Mouse (Mus musculus) forebrain, embryonic 15.5 days (tissue): Measurements from ENCODE around the gene Adamtsl1. TPM values are rescaled to one million over a fixed set of nuclear protein-coding genes. Genes with fewer than 3 reads are reported as not detected.

Source experiments
- ATAC-seq: fragments of 200-750 bp; cut with Nextera tagmentation; replicated peaks from 2 replicates; pipeline ENCODE4 v1.8.0; 2017; ENCODE audit warnings: mild to moderate bottlenecking, moderate TSS enrichment, moderate library complexity
- H3K27ac ChIP-seq: fragments of 300-500 bp; sonication (generic); replicated peaks from 2 replicates; pipeline ENCODE4 v1.5.1; 2015; ENCODE audit warnings: mild to moderate bottlenecking, inconsistent platforms
- H3K27me3 ChIP-seq: fragments of 300-500 bp; sonication (generic); 2 replicates; pipeline ENCODE4 v1.6.1; 2015; ENCODE audit warnings: inconsistent platforms
- H3K36me3 ChIP-seq: fragments of 300-500 bp; sonication (generic); 2 replicates; pipeline ENCODE4 v1.6.1; 2015; ENCODE audit warnings: mild to moderate bottlenecking, inconsistent platforms
- H3K4me1 ChIP-seq: fragments of 300-500 bp; sonication (generic); 2 replicates; pipeline ENCODE4 v1.6.1; 2015; ENCODE audit warnings: inconsistent platforms
- H3K4me2 ChIP-seq: fragments of 300-500 bp; sonication (generic); replicated peaks from 2 replicates; pipeline ENCODE4 v1.6.1; 2015; ENCODE audit warnings: mild to moderate bottlenecking, inconsistent platforms
- H3K4me3 ChIP-seq: fragments of 300-500 bp; sonication (generic); 2 replicates; pipeline ENCODE4 v1.5.1; 2015; ENCODE audit warnings: mild to moderate bottlenecking, inconsistent platforms
- H3K9ac ChIP-seq: fragments of 300-500 bp; sonication (generic); replicated peaks from 2 replicates; pipeline ENCODE4 v1.6.1; 2015; ENCODE audit warnings: mild to moderate bottlenecking, inconsistent platforms
- H3K9me3 ChIP-seq: fragments of 300-500 bp; sonication (generic); 2 replicates; pipeline ENCODE4 v1.6.1; 2016; ENCODE audit warnings: inconsistent platforms
- WGBS: fragments of 180-500 bp; shearing (Covaris S2); methylation state at CpG from one replicate; pipeline ENCODE4 v1.1.7; 2015; ENCODE audit warnings: mixed read lengths; 5-methylcytosine and 5-hydroxymethylcytosine counted together
- polyA plus RNA-seq: library from polyadenylated mRNA; unstranded; fragments of >200 nt; fragmentation: Nextera tagmentation; extraction: Ambion mirVana; gene quantifications from 2 replicates; pipeline ENCODE4 v1.2.1, GENCODE M21; 2015

The Adamtsl1 gene
- polyA plus RNA-seq, 1 experiment from 2014 or later = 6.3 TPM

DNA sequence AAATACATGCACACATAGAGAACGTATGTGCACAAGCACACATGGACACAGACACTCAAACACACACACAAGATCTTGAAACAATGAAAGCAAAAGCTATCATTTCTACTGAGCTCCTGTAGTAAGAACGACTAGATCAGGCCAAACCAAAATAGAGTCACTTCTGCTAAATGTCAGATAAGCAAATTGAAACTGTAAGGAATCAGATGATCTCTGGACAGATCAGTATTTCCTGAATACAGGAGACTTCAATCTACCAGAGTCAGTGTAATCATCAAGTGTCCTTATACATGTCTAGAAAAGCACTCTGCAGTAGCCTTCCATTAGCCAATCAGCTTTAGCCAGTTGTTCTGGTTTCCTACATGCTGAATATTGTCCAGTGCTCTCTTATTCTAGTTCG, 441.4 kb downstream of the Adamtsl1 start:
- no peak overlapping the region for H3K4me2 ChIP-seq
- 81% methylated on average over 3 of the region's 3 CpGs for WGBS
- no peak for ATAC-seq

DNA sequence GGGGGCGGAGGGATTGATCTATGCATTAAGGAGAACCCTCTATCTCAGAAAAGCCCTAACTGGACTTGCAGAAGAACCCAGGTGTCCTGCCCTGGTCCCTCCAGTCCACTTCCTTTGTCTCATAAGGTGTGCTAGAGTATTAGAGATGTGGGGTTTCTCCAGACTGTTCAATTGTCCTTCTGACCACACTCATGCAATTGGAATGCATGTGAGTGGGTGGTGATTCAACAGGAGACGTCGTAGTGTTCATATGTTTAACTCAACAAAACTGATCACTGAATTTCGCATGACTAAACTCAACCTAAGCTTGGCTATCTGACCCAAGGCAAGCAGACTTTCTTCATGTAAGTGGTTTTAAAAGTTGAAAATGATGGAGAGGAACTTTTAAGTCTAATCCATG, 443.3 kb downstream of the Adamtsl1 start:
- Histone ChIP-seq H3K4me1 (no peaks in the 10 kb centered on the region), H3K9me3 (no peaks in the 10 kb centered on the region), H3K4me2 (no peak overlapping the region), H3K4me3 (no peak overlapping the region), H3K36me3 (no peaks in the 10 kb centered on the region), H3K27ac (no peak overlapping the region), H3K27me3 (no peaks in the 10 kb centered on the region), H3K9ac (no peak overlapping the region)
- ATAC-seq = no peak
- 90% methylated on average over 4 of the region's 4 CpGs for WGBS

More for the DNA sequence above, 441.4 kb downstream of the Adamtsl1 start:
- H3K36me3 ChIP-seq = no peaks in the 10 kb centered on the region
- no peaks in the 10 kb centered on the region for H3K27me3 ChIP-seq
- no peak overlapping the region for H3K4me3 ChIP-seq
- no peaks in the 10 kb centered on the region for H3K4me1 ChIP-seq
- H3K27ac ChIP-seq = no peak overlapping the region
- no peaks in the 10 kb centered on the region for H3K9me3 ChIP-seq
- H3K9ac ChIP-seq = no peak overlapping the region

DNA sequence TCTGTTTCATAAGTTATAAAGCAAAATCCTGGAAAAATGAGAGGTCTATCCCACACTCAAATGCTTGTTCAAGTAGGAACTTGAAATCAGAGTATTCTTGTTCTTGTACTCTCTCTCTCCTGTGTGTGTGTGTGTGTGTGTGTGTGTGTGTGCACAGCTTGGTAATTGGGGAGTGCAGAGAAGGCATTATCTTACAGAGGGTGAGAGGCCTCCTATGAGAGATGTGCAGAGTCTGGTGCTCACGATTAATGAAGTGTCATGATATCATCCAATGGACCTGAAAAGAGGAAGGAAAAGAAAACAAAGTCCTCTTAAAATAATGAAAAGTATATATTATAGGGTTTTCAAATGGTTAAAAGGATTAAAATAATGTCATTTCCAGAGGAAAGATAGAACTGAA, 443.9 kb downstream of the Adamtsl1 start:
- Histone ChIP-seq H3K9ac (no peak overlapping the region), H3K27me3 (no peaks in the 10 kb centered on the region), H3K9me3 (no peaks in the 10 kb centered on the region), H3K4me3 (no peak overlapping the region), H3K36me3 (no peaks in the 10 kb centered on the region), H3K27ac (no peak overlapping the region), H3K4me1 (no peaks in the 10 kb centered on the region), H3K4me2 (no peak overlapping the region)
- WGBS = 71% methylated on average over 1 of the region's 1 CpGs
- no peak for ATAC-seq

DNA sequence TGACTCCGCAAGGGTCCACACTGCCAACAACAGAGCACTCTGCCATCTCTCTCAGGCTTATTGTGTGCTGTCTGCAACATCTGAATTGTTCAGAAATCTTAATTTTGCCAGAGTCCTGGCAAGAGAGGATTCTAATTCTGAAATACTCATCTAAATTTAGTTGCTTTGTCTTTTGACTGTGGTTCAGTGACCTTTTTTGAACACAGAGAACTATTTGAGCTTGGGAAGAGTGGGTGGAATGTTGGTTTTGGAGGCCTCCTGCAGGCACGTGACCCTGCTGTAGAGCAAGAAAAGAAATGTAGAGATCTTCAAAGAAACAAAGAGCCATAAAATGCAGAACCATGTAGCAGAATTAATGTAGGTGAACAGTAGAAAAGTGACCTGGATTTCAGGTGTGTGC, 445.0 kb downstream of the Adamtsl1 start:
- 89% methylated on average over 2 of the region's 2 CpGs for WGBS
- Histone ChIP-seq H3K27ac (no peak overlapping the region), H3K4me1 (no peaks in the 10 kb centered on the region), H3K27me3 (no peaks in the 10 kb centered on the region), H3K4me2 (no peak overlapping the region), H3K9ac (no peak overlapping the region), H3K9me3 (no peaks in the 10 kb centered on the region), H3K36me3 (no peaks in the 10 kb centered on the region), H3K4me3 (no peak overlapping the region)
- no peak for ATAC-seq

DNA sequence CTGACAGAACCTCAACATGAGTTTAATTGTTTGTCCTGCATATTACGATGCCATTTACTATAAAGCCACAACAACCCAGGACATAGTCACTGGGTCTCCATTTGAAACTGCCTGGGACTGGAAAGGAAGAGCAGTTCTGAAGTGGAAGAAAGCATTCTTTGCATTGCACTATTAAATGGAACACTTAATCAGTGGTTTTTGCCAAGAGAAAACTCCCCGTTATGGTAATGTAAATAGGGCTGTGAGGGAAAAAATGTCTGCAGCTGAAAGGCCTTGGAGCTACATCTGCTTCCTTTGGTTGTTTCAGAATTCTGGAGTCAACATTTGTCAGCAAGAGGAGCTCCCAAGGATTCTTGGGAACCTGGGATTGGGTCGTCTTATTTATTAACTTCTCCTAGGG, 462.2 kb downstream of the Adamtsl1 start:
- H3K27me3 ChIP-seq = no peaks in the 10 kb centered on the region
- H3K27ac ChIP-seq = no peak overlapping the region
- 78% methylated on average over 3 of the region's 3 CpGs for WGBS
- no peak overlapping the region for H3K4me3 ChIP-seq
- H3K4me2 ChIP-seq = no peak overlapping the region
- no peaks in the 10 kb centered on the region for H3K4me1 ChIP-seq
- no peak overlapping the region for H3K9ac ChIP-seq
- no peak for ATAC-seq
- no peaks in the 10 kb centered on the region for H3K9me3 ChIP-seq
- no peaks in the 10 kb centered on the region for H3K36me3 ChIP-seq

DNA sequence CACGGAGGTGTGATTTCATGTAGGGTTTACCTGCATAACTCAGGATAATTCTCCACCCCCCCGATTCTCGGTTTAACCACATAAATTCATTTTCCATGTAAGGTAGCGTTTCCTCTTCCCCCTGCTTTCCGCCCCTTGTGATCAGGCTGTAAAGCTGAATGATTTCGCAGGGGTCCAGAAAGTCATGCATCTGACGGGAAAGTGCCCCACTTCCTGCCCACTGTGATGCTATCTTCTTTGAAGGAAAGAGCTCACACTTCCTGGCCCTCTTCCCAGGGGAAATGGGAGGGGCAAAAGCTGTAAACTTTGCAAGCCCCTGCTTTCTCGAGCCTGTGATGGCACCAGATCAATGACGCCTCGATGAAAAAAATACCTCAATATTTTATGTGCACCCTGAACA, 465.2 kb downstream of the Adamtsl1 start:
- ATAC-seq = no peak
- H3K36me3 ChIP-seq = no peaks in the 10 kb centered on the region
- H3K4me3 ChIP-seq = no peak overlapping the region
- H3K27me3 ChIP-seq = no peaks in the 10 kb centered on the region
- no peak overlapping the region for H3K27ac ChIP-seq
- H3K4me2 ChIP-seq = no peak overlapping the region
- WGBS = 86% methylated on average over 10 of the region's 10 CpGs
- no peaks in the 10 kb centered on the region for H3K4me1 ChIP-seq
- no peak overlapping the region for H3K9ac ChIP-seq
- H3K9me3 ChIP-seq = no peaks in the 10 kb centered on the region

DNA sequence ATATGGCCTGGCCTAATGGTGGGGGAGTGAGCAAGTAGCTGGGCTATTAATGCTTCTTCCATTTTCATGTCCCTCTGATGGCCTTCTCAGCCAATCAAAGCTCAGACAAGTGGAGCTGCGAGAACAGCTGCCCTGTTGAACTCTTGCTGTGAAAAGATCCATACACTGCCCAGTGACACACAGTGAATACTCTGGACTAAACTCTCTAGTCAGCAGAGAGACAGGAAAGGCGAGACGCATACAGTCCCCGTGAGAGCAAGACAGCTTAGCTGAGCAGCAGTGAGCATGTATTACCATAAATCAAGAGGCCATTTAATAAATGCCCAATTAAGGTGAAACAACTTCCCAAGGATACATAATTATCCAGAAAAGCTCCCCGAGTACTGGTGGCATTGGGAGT, 492.6 kb downstream of the Adamtsl1 start:
- Histone ChIP-seq H3K4me1 (no peaks in the 10 kb centered on the region), H3K9me3 (no peaks in the 10 kb centered on the region), H3K36me3 (no peaks in the 10 kb centered on the region), H3K9ac (no peak overlapping the region), H3K27ac (no peak overlapping the region), H3K4me2 (no peak overlapping the region), H3K4me3 (no peak overlapping the region), H3K27me3 (no peaks in the 10 kb centered on the region)
- 43% methylated on average over 5 of the region's 5 CpGs for WGBS
- ATAC-seq = no peak

DNA sequence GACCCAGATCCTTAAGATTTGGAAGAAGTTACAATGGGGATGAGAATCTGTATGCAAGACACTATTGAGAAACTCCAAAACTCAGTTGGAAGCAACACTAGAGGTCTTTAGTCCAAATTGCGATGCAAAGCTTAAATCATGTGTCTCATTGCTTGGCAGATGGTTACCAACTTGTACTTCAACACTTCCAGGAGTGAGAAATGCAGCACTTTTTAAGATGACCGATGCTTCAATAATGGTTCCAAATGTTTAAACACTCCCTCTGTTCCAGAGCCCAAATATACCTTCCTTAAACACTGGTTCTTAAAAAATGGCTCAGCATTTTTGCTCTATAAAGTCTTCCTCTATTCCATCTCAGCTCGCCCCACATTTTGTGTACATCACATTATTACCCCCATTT, 499.7 kb downstream of the Adamtsl1 start:
- no peak overlapping the region for H3K4me2 ChIP-seq
- no peaks in the 10 kb centered on the region for H3K4me1 ChIP-seq
- H3K4me3 ChIP-seq = no peak overlapping the region
- H3K27ac ChIP-seq = no peak overlapping the region
- ATAC-seq = no peak
- no peaks in the 10 kb centered on the region for H3K36me3 ChIP-seq
- 91% methylated on average over 3 of the region's 3 CpGs for WGBS
- no peaks in the 10 kb centered on the region for H3K27me3 ChIP-seq
- no peak overlapping the region for H3K9ac ChIP-seq
- no peaks in the 10 kb centered on the region for H3K9me3 ChIP-seq

DNA sequence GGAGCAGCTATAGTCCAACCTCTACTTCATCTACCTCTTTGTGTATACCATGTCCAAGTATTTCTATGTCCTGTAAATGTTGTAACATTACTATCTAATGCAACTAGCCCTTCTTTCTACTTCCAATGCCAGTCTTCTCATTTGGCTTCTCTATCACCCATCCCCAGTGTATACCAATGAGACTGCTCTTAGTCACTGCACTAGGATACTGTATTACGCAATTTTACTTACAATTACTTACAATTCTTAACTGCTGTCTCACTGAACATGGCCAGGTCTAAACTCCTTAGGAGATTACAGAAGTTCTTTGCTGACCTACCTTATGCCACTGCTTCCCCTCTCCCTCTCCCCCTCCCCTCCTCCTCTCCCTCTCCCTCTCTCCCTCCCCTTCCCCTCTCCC, 505.0 kb downstream of the Adamtsl1 start:
- no peak overlapping the region for H3K4me2 ChIP-seq
- H3K9ac ChIP-seq = no peak overlapping the region
- WGBS = 97% methylated on average over 1 of the region's 1 CpGs
- H3K27ac ChIP-seq = no peak overlapping the region
- H3K9me3 ChIP-seq = no peaks in the 10 kb centered on the region
- H3K4me1 ChIP-seq = peaks cover 19% of the 10 kb centered on the region
- ATAC-seq = no peak
- no peaks in the 10 kb centered on the region for H3K36me3 ChIP-seq
- no peak overlapping the region for H3K4me3 ChIP-seq
- no peaks in the 10 kb centered on the region for H3K27me3 ChIP-seq

DNA sequence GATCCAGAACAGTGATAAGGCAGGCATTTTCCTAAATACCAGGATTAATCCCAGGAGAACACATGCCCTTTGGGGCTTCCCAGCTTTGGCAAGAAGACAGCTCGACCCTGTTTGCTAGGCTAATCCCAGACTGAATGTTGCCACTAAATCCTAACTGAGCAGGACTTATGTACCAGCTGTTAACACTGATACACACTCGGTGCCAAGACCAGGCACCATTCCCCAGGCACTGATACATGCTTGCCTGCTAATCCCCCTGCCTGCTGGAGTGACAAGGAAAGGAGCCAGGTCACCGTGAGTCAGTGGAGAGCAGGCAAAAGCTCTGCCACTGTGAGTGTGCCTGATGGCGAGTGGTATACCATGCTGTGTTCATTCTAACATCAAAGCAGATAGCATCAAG, 505.6 kb downstream of the Adamtsl1 start:
- Histone ChIP-seq H3K36me3 (no peaks in the 10 kb centered on the region), H3K9ac (no peak overlapping the region), H3K4me2 (no peak overlapping the region), H3K4me3 (no peak overlapping the region), H3K27me3 (no peaks in the 10 kb centered on the region), H3K27ac (no peak overlapping the region), H3K4me1 (peaks cover 19% of the 10 kb centered on the region), H3K9me3 (no peaks in the 10 kb centered on the region)
- ATAC-seq = peak; percentile 59
- 25% methylated on average over 4 of the region's 4 CpGs for WGBS

DNA sequence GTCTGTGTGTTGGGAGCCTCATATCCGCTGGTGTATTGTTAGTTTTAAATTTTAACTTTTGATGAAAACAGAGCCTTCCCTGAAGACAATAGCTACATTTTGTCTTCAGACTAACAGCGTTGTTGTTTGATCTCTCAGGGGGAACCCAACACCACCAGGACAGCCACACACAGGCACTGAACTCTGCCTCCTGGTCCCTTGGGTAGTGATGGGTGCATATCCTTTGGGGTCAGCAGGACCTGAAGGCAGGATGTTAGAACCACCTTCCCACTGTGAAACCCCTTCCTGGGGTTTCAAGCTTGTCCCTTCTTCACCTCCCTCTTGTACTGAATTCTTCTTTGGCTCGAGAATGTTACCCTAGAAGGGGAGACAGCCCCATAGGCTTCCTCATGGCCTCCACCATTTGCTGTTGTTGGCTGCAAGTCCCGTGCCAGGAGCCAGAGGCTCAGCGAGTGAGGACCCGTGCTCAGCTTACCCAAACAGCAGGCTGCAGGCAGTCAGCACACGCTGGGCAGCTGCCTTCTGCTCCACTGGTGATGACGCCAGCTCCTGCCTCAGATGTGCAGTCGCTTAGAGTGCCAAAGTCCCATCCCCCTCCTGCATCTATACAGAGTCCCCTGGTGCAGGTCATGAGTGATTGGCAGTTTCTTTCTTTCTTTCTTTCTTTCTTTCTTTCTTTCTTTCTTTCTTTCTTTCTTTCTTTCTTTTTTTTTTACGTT, 506.6 kb downstream of the Adamtsl1 start:
- H3K4me2 ChIP-seq = no peak overlapping the region

DNA sequence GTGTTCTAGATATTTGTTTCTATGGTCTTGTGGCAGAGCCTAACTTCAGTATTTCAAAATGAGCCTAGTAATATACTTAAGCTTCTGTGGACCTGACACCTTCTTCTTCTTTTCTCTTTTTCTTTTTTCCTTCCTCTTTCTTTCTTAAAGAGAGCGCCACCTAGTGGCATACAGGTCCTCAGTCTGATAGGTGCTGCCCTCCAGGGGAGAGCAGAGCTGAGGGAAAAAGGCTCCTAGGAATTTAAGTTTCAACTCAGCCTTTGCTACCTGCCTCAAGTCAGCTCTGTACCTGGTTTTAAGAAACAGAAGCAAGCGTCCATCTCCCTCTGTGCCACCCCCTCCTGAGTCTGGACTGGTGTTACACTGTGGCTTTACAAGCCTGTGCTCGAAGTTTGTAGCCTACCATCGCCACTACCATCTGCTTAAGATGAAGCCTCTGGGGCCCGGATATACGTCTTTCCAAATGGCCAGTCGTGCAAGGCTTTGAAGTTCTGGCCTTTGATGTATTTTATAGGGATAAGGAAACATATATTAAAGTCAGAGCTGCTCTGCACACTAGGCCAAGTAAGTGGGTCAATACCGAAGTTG, 510.7 kb downstream of the Adamtsl1 start:
- H3K36me3 ChIP-seq = no peaks in the 10 kb centered on the region
- H3K9me3 ChIP-seq = no peaks in the 10 kb centered on the region
- no peaks in the 10 kb centered on the region for H3K27me3 ChIP-seq
- H3K9ac ChIP-seq = no peak overlapping the region
- H3K4me1 ChIP-seq = peaks cover 17% of the 10 kb centered on the region
- H3K27ac ChIP-seq = no peak overlapping the region
- WGBS = 59% methylated on average over 8 of the region's 8 CpGs
- no peak overlapping the region for H3K4me3 ChIP-seq
- ATAC-seq = no peak
- H3K4me2 ChIP-seq = no peak overlapping the region

More for the DNA sequence above, 506.6 kb downstream of the Adamtsl1 start:
- Histone ChIP-seq H3K9ac (no peak overlapping the region), H3K27ac (peak overlapping the region; percentile 58), H3K27me3 (no peaks in the 10 kb centered on the region), H3K4me1 (peaks cover 19% of the 10 kb centered on the region), H3K36me3 (no peaks in the 10 kb centered on the region), H3K9me3 (no peaks in the 10 kb centered on the region), H3K4me3 (no peak overlapping the region)
- peak; percentile 94 for ATAC-seq
- WGBS = 17% methylated on average over 10 of the region's 10 CpGs

DNA sequence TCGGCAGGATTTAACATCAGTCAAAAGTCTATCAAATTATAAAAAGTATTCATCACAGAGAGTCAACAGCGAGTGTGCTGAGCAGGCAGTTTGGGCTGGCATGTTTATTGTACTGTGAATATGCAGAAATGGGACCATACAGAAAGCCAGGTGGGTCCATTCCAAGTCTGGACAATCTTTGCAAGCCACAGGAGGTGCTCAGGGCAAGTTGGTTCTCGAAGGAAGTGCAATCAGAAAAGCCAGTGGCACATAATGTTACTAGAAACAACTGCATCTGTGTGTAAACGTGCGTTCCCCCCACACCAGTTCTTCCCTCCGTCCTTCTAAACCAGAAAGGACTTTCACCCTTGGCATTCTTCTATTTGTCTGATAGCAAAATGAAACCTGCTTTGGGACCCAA, 515.5 kb downstream of the Adamtsl1 start:
- no peak overlapping the region for H3K27ac ChIP-seq
- H3K36me3 ChIP-seq = no peaks in the 10 kb centered on the region
- H3K27me3 ChIP-seq = no peaks in the 10 kb centered on the region
- H3K4me1 ChIP-seq = peaks cover 10% of the 10 kb centered on the region
- no peaks in the 10 kb centered on the region for H3K9me3 ChIP-seq
- H3K4me3 ChIP-seq = no peak overlapping the region
- no peak overlapping the region for H3K9ac ChIP-seq
- ATAC-seq = no peak
- H3K4me2 ChIP-seq = no peak overlapping the region
- WGBS = 76% methylated on average over 6 of the region's 6 CpGs
